Mouse (Mus musculus) heart, adult 2 months (tissue): ENCODE data around the gene Tent5b.

Experiments
- CTCF ChIP-seq: fragments of 200-600 bp; IDR thresholded peaks from 2 replicates; pipeline ENCODE4 v1.8.1; 2022; ENCODE audit warnings: antibody characterized with exemption, mild to moderate bottlenecking, moderate library complexity
- EP300 ChIP-seq: fragments of 200-500 bp; IDR thresholded peaks from 2 replicates; pipeline ENCODE4 v1.6.1; 2011; ENCODE audit warnings: low read depth, low read length, control low read depth; ENCODE audit not compliant: insufficient read depth

GRCm38 (mm10) chr4:133469122-133469521 is 10.8 kb upstream of the Tent5b start:
- TF ChIP-seq EP300: no peak
- TF ChIP-seq CTCF: no peak
